Mouse (Mus musculus) bone marrow macrophage, adult 2 months (primary cell): ENCODE results near the gene Bnipl.

Source experiments
- CTCF ChIP-seq: IDR thresholded peaks from 2 replicates; pipeline ENCODE4 v1.5.1; 2012; ENCODE audit warnings: low read depth, mild to moderate bottlenecking, low read length, moderate library complexity
- POLR2A ChIP-seq: IDR thresholded peaks from 2 replicates; pipeline ENCODE4 v1.6.1; 2012; ENCODE audit warnings: mild to moderate bottlenecking, low read depth, low read length, borderline replicate concordance

GRCm38 (mm10) chr3:95229781-95230494, 21.1 kb downstream of the Bnipl start:
- TF ChIP-seq POLR2A (no peak), CTCF (no peak)
